ENCODE assay signal across 14 mouse cellular contexts in the genomic region with DNA sequence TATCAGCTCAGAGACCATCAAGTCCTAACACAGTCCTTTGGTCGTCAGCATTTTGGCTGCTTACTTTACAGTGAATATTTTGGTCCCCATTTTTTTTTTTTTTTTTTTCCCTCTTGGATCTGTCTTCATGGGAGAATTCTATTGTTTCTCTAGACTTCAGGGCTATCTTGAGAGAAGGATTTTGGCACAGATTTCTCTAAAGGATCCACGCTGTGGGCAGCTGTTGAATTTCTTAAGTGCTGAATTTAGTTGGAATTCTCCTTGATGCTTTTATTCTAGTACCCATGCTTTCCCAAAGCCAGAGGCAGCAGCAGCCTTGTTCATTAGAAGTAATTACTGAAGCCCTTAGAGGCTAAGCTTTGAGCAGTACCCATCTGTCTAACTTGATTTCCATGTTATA.
"Had no signal": no experiment of that assay in that cellular context is flagged by ENCODE, and none has a peak within 500 bp of the region (broad histone marks: within the 10 kb centered on the region; RNA-seq: fewer than 3 reads in every experiment).

No protein-coding gene starts in this region.

- H3K27ac ChIP-seq: lung, embryonic 15.5 days; midbrain, embryonic 10.5 days; midbrain, embryonic 12.5 days; neural tube, embryonic 12.5 days; stomach, embryonic 15.5 days; stomach, postnatal 0 days had no signal

- H3K27me3 ChIP-seq: lung, embryonic 15.5 days; midbrain, embryonic 12.5 days; neural tube, embryonic 12.5 days; stomach, embryonic 15.5 days had no signal

- H3K4me1 ChIP-seq: lung, embryonic 15.5 days; midbrain, embryonic 10.5 days; midbrain, embryonic 12.5 days; neural tube, embryonic 12.5 days; stomach, embryonic 15.5 days had no signal

- DNase-seq: lung, adult 18-20 months; lung, postnatal 14 days; lung, postnatal 4 days; midbrain, embryonic 14.5 days; right cerebral cortex, postnatal 14 days; thymus, adult 2 months; thymus, postnatal 25 days; thymus, postnatal 4 days had no signal

- H3K36me3 ChIP-seq: lung, embryonic 15.5 days; midbrain, embryonic 10.5 days; midbrain, embryonic 12.5 days; neural tube, embryonic 12.5 days; stomach, embryonic 15.5 days had no signal

- H3K4me3 ChIP-seq: lung, embryonic 15.5 days; midbrain, embryonic 10.5 days; midbrain, embryonic 12.5 days; neural tube, embryonic 12.5 days; stomach, embryonic 15.5 days had no signal

- H3K4me2 ChIP-seq: lung, embryonic 15.5 days; midbrain, embryonic 12.5 days; neural tube, embryonic 12.5 days; stomach, embryonic 15.5 days had no signal

- H3K9me3 ChIP-seq: lung, embryonic 15.5 days; neural tube, embryonic 12.5 days; stomach, embryonic 15.5 days had no signal
